Mouse (Mus musculus) bone marrow, adult 2 months (tissue): ENCODE measurements around the gene Ltbp4.

Experiments used
- CTCF ChIP-seq: fragments of 200-500 bp; IDR thresholded peaks from 2 replicates; pipeline ENCODE4 v1.5.1; 2011; ENCODE audit warnings: low read length, control low read depth; ENCODE audit not compliant: control insufficient read depth, insufficient read depth
- POLR2A ChIP-seq: fragments of 200-500 bp; IDR thresholded peaks from 2 replicates; pipeline ENCODE4 v1.6.1; 2011; ENCODE audit warnings: low read depth, mild to moderate bottlenecking, control low read depth, low read length, borderline replicate concordance; ENCODE audit not compliant: control insufficient read depth

DNA sequence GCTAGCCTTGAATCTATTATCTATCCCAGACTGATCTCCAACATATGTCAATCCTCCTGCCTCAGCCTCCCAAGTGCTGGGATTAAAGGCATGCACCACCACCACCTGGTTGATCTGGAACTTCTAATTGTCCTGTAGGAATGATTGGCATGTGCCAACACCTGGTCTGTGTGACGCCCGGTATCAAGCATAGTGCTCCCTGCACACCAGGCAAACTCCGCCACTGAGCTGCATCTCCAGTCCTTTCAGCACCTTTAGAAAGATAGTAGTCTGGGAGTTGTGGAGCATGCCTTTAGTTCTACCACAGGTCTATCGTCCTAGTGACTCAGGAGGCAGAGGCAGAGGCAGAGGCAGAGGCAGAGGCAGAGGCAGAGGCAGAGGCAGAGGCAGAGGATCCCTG is 37.1 kb downstream of the Ltbp4 start:
- TF ChIP-seq POLR2A (no peak), CTCF (no peak)
